Mouse (Mus musculus) cerebellum, adult 2 months (tissue): ENCODE measurements around the gene 1700025G04Rik. TPM values are rescaled to one million over a fixed set of nuclear protein-coding genes. Genes with fewer than 3 reads are reported as not detected.

Source experiments
- DNase-seq, 2 experiments: peaks; one replicate each; pipeline ENCODE4 v3.0.0; 2021
- H3K27ac ChIP-seq: fragments of 200-500 bp; 2 replicates; pipeline ENCODE4 v1.5.1; 2012; ENCODE audit warnings: low read length, control low read depth, inconsistent platforms; ENCODE audit not compliant: insufficient read depth
- H3K27me3 ChIP-seq: fragments of 200-500 bp; 2 replicates; pipeline ENCODE4 v1.6.1; 2012; ENCODE audit warnings: inconsistent platforms, mild to moderate bottlenecking, low read length, moderate library complexity; ENCODE audit not compliant: control insufficient read depth, insufficient read depth
- H3K4me1 ChIP-seq: fragments of 200-500 bp; 2 replicates; pipeline ENCODE4 v1.6.1; 2011; ENCODE audit warnings: low read length; ENCODE audit not compliant: control insufficient read depth, insufficient read depth
- H3K4me3 ChIP-seq: fragments of 200-500 bp; replicated peaks from 2 replicates; pipeline ENCODE3; 2011; ENCODE audit warnings: mild to moderate bottlenecking, low read depth, low read length, control low read depth; ENCODE audit not compliant: insufficient read depth
- CTCF ChIP-seq: fragments of 200-500 bp; IDR thresholded peaks from 2 replicates; pipeline ENCODE4 v1.5.1; 2011; ENCODE audit warnings: low read depth, mild to moderate bottlenecking, control low read depth, low read length, moderate library complexity, borderline replicate concordance; ENCODE audit not compliant: insufficient read depth
- POLR2A ChIP-seq: fragments of 200-500 bp; IDR thresholded peaks from 2 replicates; pipeline ENCODE4 v1.6.1; 2011; ENCODE audit warnings: low read length, control low read depth, borderline replicate concordance; ENCODE audit not compliant: insufficient read depth
- WGBS: fragments of 180-500 bp; shearing (Covaris S2); methylation state at CpG from one replicate; pipeline ENCODE4 v1.1.7; 2018; 5-methylcytosine and 5-hydroxymethylcytosine counted together
- polyA plus RNA-seq: library from polyadenylated mRNA; depleted of rRNA; stranded (reverse); fragments of >200 nt; gene quantifications from 2 replicates; pipeline ENCODE4 v1.2.3, GENCODE M21; 2012

Gene 1700025G04Rik
- polyA plus RNA-seq, 1 experiment = 27.9 TPM

- 7% methylated on average over 7 of the region's 7 CpGs for WGBS
- peak overlapping the region; percentile 58 for H3K27ac ChIP-seq
These were observed 136.4 kb downstream of the 1700025G04Rik start for GRCm38 (mm10) chr1:151953563-151953962.

GRCm38 (mm10) chr1:151948065-151948464, 141.9 kb downstream of the 1700025G04Rik start:
- H3K4me3 ChIP-seq = no peak overlapping the region

More at GRCm38 (mm10) chr1:151953563-151953962, 136.4 kb downstream of the 1700025G04Rik start:
- Histone ChIP-seq H3K4me1 (peaks cover 10% of the 10 kb centered on the region; the same call in 1 of the 2 replicates), H3K4me3 (no peak overlapping the region), H3K27me3 (no peaks in the 10 kb centered on the region)
- DNase-seq = peak; percentile 73 to 80
- TF ChIP-seq CTCF = no peak
- no peak for TF ChIP-seq POLR2A

GRCm38 (mm10) chr1:151947571-151947970, 142.4 kb downstream of the 1700025G04Rik start:
- Histone ChIP-seq H3K4me3 (peak overlapping the region; percentile 30), H3K27me3 (no peaks in the 10 kb centered on the region), H3K4me1 (peaks cover 36% of the 10 kb centered on the region), H3K27ac (peak overlapping the region; percentile 58)
- peak in 1 of 2 experiments; percentile 52 for DNase-seq
- WGBS = 2% methylated on average over 4 of the region's 4 CpGs
- no peak; the same call in 1 of the 2 replicates for TF ChIP-seq POLR2A
- no peak for TF ChIP-seq CTCF

More at GRCm38 (mm10) chr1:151948065-151948464, 141.9 kb downstream of the 1700025G04Rik start:
- Histone ChIP-seq H3K4me1 (peaks cover 34% of the 10 kb centered on the region), H3K27ac (peak overlapping the region; percentile 58; the same call in 1 of the 2 replicates), H3K27me3 (no peaks in the 10 kb centered on the region)
- TF ChIP-seq POLR2A (no peak), CTCF (no peak)
- DNase-seq = no peak
- 56% methylated on average over 3 of the region's 3 CpGs for WGBS

GRCm38 (mm10) chr1:151944457-151945223, 145.3 kb downstream of the 1700025G04Rik start:
- Histone ChIP-seq H3K4me3 (no peak overlapping the region), H3K27me3 (no peaks in the 10 kb centered on the region), H3K27ac (peak overlapping the region; percentile 23; the same call in 1 of the 2 replicates)

GRCm38 (mm10) chr1:151943681-151944237, 146.2 kb downstream of the 1700025G04Rik start:
- Histone ChIP-seq H3K4me3 (no peak overlapping the region), H3K27me3 (no peaks in the 10 kb centered on the region), H3K27ac (0 out of 2 replicates have a peak overlapping the region, but pooled peaks have one; percentile 34), H3K4me1 (peaks cover 44% of the 10 kb centered on the region)
- no peak for DNase-seq
- 44% methylated on average over 8 of the region's 8 CpGs for WGBS
- no peak for TF ChIP-seq POLR2A
- no peak for TF ChIP-seq CTCF

More at GRCm38 (mm10) chr1:151944457-151945223, 145.3 kb downstream of the 1700025G04Rik start:
- DNase-seq = peak in 1 of 2 experiments; percentile 36
- TF ChIP-seq POLR2A (no peak), CTCF (no peak)
- H3K4me1 ChIP-seq = peaks cover 41% of the 10 kb centered on the region
- 38% methylated on average over 10 of the region's 10 CpGs for WGBS

DNA sequence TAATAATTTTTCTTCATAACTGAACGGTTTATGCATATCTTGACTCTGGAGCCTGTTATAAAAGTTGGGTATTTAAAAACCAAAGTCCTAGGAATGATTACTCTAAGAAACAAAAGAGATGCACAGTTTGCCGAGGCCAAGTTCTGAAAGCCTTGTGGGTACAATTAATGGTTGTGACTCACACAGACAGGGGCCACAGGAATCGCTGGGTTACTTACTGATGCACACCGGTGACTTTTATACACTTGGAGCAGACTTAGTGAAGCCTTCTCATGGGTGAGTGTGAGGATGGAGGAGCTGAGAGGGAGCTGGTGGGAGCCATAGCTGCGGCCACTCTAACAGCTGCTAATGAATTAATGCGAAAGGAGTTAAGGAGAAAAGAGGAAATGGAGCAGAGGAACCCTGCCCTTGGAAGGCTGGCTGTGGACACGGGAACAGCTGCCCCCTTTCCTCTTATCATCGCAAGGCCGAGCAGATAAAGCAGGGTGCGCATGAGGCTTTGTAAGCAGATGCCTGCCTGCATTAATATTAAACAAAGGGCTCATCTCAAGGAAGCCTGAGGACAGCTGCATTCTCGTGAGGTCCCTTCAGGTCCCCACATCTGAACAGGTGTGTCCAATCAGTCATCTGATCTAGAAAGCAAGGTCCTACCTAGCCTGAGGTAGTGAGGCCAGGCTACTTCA, 146.8 kb downstream of the 1700025G04Rik start:
- whole genome bisulfite sequencing = 73% methylated on average over 11 of the region's 11 CpGs
- DNase-seq = no peak
- Histone ChIP-seq H3K27me3 (no peaks in the 10 kb centered on the region), H3K4me3 (no peak overlapping the region), H3K27ac (no peak overlapping the region), H3K4me1 (peaks cover 43% of the 10 kb centered on the region)
- TF ChIP-seq POLR2A (no peak), CTCF (no peak)

GRCm38 (mm10) chr1:151939987-151940386, 149.9 kb downstream of the 1700025G04Rik start:
- TF ChIP-seq CTCF (no peak), POLR2A (no peak)
- Histone ChIP-seq H3K27me3 (no peaks in the 10 kb centered on the region), H3K27ac (no peak overlapping the region), H3K4me3 (no peak overlapping the region), H3K4me1 (peaks cover 42% of the 10 kb centered on the region)
- DNase-seq = no peak
- WGBS = 63% methylated on average over 8 of the region's 8 CpGs

DNA sequence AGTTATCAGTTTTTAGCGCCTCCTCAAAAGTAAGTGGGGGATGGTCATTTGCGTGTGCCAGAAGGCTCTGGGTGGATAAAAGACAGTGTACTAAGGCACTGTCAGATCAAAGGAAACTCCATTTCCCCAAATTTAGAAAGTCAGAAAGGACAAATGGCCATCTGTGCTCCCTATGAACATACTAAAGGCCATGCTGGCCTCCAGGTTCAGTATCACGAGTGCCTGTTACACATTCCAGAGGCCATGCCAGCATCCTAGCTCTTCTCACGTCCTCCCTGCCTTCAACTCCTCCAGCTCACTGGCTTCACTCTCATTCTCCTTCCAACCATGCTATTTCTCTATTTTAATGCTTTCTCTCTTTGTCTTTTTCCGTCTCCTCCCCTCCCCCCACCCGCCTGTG, 150.4 kb downstream of the 1700025G04Rik start:
- no peak for TF ChIP-seq POLR2A
- no peak for TF ChIP-seq CTCF
- WGBS = 50% methylated on average over 6 of the region's 6 CpGs

More for the DNA sequence above, 150.4 kb downstream of the 1700025G04Rik start:
- Histone ChIP-seq H3K27me3 (no peaks in the 10 kb centered on the region), H3K27ac (no peak overlapping the region), H3K4me1 (peaks cover 37% of the 10 kb centered on the region), H3K4me3 (no peak overlapping the region)
- DNase-seq = peak in 1 of 2 experiments; percentile 31
